Mouse (Mus musculus): ENCODE data around the gene Arhgap32.
"Not testable (repeated sequence)": the region's sequence is repeated elsewhere in the genome, so short reads cannot be mapped to it uniquely, and the experiment has no call there.

Arhgap32 gene

DNA sequence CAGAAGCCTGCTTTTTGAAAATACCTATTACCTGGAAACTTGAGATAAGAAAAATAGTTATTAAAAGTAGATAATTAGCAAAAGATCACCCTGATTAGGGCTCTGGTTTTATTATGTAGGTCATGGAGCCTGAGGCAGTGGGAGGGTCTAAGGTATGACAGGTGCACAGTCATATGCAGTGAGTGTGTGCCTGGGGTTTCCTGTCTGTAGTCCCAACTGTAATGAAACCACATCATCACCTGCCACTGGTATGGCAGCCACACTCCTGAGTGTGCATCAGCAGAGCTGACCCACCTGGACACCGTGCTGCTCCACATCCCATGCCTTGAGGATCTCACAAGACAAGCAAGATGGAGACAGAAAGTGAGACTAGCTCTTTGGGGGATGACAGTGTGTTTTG lies at the start of gene Arhgap32:
Gene Arhgap32, plus strand, starts transcription at position 351 of the 400 bp plus-strand sequence.
- DNase-seq (ENCODE audit: low spot score in 2 of 2): no peak

DNA sequence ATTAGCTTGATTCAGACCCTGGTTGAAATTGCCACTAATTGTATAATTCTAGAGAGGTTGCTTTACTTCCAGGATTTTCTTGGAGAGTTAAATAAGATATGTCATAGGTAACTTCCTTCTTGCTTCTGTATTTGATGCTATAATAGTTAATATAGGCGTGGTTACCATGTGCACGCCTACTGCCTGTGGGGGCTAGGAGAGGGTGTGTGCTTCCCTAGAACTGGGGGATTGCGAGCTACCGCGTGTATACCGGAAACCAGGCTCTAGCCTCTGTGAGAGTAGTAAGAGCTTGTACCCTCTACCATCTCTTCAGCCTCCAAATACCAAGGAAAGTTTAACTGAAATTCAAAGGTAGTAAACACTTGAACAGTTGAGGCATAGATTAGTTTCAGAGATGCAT lies 43.2 kb upstream of the Arhgap32 start:
- DNase-seq (ENCODE audit: low spot score in 2 of 2): no peak

DNA sequence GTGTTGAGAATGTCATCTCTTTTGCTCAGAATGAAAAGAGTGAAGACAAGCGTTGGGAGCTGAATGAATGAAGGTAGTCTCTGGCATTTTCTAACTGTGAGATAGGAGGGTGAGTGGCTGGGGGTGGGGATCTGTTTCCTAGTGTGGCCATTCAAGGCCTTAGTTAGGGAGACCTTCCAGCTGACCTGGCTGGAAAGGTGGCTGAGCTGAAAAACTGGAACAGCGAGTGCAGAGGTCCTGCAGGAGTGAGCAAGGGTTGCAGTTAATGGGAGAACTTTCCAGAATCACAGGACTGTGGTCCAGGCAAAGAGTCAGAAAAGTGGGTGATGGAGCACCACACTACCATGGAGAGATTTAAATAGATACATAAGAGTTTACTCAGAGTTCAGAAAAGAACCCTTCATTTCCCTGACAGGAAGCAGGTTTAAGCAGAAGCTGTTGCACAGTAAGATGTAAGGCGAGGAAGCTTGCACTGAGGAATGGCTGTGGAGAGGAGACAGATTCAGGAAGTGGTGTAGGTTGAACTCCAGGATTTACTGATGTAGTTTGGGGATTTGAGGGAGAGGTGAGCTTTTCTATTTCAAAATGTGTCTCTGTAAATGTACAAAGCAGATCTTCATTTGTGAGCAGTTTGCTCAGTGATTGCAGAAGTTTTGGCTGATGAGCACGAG lies 27.7 kb upstream of the Arhgap32 start:
- no peak for DNase-seq (ENCODE audit: low spot score in 2 of 2)

DNA sequence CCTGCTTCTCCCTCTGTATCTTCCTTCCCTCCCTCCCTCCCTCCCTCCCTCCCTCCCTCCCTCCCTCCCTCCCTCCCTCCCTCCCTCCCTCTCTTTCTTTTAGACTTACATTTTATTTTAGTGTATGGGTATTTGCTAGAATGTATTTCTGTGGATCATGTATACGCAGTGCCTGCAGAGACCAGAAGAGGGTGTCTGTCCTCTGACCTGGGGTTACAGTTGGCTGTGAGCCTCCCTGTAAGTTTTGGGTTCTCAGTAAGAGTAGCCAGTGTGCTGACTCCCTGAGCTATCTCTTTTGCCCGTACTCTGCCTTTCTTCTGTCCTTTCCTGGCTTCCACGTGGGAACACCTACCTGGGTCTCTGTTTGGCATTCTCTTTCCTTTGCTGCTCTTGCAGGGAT lies 27.1 kb upstream of the Arhgap32 start:
- no peak for DNase-seq (ENCODE audit: low spot score in 2 of 2)

DNA sequence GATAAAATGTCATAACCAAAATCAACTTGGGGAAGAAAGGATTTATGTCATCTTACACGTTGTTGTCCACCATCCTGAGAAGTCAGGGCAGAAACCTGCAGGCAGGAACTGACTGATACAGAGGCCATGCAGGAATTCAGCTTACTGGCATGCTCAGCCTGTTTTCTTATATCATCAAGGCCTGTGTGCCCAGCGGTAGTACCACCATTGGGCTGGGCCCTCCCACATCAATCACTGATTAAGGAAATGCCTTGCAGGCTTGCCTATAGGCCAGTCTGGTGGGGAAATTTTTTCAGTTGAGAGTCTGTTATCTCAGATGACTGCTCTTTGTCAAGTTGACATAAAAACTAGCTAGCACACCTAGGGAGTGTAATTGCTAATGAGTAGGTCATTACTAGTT lies 22.5 kb upstream of the Arhgap32 start:
- no peak for DNase-seq (ENCODE audit: low spot score in 2 of 2)

DNA sequence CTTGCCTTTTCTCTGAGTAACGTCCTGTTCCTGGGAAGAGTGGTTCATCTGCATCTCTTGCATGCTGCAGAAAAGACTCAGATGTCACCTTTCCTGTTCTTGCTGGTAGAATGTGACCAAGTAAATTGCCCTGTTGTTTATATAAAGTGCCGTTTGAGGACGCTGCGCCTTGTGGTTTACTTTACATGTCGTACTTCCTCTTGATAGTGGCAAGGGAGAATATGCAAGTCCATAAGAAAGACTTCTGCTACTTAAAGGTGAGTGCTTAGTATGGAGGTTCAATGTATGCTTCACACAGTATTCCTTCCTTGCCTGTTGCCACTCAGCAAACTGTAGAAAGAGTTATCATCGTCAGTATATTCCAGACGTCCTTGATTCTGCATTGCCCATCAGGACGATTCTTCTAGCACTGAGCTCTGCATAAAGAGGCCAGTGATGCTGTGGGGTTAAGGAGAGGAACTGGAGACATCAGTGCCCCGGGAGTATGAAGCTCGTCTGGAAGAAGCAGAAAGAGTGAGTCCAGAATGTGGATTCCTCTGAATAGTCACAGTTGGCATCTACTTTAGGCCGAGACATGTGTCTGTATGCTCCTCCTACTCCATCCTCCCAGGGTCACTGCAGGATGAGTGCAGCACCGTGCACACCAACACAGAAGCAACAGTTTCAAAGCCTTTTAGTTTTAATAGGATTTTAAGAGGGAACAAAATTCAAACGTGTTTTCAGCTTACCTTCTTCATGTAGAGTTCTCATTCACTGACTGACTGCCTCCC lies 21.4 kb upstream of the Arhgap32 start:
- DNase-seq (ENCODE audit: low spot score in 2 of 2): no peak

DNA sequence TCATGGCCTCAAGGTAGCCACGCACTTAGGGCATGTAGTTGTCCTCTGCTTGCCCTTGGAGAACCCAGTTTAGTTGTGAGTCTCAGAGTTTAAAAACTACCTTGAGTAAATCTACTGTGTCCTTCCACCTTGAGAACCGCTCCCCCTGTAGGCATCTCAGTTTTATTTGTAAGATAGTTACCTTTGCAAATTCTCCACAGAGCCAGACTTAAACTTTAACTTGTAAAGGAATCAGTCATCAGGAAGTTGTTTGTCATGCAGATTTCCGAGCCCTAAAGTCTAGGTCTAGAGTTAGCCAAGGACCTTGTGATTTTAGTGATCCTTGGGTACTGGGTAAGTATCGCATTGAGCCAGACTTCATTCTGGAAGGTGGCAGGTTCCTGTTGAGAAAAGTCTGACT lies 20.4 kb upstream of the Arhgap32 start:
- no peak for DNase-seq (ENCODE audit: low spot score in 2 of 2)

DNA sequence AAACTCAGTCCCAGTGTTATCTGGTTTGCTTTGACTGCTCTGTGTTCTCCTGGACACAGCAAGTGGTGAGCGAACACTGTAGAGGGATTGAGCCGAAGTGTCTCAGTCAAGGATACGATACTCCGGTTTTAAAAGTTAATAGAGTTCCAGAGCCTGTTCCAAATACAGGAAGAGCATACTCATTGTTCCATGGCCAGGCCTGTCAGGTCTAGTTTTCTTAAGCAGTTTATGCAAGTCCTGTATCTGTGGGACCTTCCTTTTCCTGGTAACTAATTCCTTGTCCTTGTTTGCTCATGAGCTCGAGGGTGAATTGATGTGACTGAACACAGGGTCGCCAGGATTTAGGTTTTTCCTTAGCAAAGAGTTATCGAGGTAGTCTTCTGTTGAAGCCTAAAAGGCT lies 19.4 kb upstream of the Arhgap32 start:
- DNase-seq (ENCODE audit: low spot score in 2 of 2): no peak

DNA sequence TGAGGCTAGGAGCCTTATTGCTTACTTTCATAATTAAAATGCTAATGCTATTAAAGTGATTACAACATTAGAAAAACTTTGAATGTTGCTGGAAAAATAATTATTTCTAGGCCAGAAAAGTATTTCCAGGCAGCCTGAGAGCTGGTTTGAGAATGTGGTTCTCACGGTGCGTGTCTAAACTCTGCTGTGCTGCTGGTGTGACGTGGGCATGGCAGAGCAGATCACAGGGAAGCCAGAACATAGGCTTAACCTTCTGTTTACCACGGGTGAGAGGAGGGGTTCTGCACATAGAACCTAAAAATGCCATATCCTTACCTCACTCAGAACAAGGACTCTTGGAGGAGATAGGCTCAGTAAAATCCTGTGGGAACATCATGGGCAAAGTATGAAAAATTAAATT lies 18.8 kb upstream of the Arhgap32 start:
- DNase-seq (ENCODE audit: low spot score in 2 of 2): no peak

DNA sequence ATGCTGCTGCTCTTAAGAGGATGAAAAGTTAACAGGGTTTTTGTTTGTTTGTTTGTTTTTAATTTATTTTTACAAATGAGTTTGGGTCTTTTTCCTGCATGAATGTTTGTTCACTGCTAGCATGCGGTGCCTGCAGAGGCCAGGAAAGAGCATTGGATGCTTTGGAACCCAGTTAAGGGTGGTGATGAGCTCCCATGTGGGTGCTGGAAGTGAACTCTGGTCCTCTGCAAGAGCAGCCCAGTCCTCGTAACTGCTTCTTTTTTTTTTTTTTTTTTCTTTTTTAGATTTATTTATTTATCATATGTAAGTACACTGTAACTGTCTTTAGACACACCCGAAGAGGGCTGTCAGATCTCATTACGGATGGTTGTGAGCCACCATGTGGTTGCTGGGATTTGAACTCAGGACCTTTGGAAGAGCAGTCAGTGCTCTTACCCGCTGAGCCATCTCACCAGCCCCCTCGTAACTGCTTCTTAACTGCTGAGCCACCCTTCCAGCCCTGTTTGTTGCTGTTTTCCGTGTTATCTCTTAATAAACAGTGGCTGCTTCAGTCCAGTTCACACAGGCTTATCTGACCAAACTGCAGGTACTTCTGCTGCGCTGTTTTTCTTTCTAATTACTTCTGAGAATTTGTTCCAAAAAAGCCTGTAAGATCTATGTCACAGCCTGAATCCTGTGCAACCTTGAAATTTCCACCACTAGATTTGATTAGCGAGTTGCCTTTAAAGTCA lies 17.3 kb upstream of the Arhgap32 start:
- DNase-seq (ENCODE audit: low spot score in 2 of 2): no peak

DNA sequence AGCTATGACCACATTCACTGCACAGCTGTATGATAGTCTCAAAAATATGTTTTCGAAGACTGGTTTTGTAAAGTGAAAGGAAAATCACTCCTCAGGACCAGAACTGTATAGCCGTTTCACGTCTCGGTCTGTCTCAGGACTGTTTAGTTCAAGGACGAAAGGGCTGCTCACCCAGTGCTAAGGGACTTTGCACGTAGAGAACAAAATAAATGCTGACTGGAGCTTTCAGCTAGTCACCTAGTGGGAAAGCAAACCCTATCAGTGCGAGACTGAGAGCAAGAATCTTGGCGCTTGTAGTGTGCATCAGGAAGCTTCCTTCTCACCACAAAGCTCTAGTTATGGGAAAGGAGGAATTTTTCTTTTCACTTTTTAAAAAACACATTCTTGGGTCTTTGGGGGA lies 15.4 kb upstream of the Arhgap32 start:
- no peak for DNase-seq (ENCODE audit: low spot score in 2 of 2)

DNA sequence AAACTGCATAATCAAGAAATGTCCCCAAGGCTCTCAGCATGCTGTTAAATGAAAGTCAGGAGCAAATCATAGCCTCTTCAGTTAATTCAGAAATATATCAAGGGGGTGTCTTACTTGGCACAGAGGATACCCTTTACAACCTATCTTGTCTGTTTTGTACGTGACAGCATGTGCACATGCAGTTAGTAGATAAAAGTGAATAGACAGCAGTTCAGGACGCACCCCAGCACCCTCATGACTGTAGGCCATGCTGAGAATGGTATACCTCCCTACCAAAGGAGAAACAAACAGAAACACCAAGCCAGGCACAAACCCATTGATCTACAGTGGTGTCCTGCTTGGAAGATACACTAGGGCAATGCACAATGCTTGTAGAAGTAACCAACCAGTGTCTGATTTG lies 14.4 kb upstream of the Arhgap32 start:
- DNase-seq (ENCODE audit: low spot score in 2 of 2): no peak

DNA sequence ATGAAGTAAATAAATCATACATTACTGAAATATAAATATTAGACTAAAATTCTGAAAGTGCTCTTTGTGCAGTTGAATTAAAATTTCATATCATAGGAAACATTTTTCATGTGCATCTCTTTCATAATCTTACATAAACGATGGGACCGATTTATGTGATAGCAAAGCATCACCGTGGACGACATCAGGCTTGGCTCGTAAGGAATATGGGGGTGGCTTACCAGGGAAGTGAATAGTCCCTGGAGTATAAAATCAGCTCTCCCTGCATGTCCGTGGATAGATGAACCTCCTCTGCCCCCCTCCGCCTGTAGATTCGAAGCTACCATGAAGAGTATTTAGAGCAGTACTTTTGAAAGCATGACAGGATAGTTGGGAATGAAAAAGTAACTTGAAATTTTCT lies 11.3 kb upstream of the Arhgap32 start:
- DNase-seq (ENCODE audit: low spot score in 2 of 2): no peak

DNA sequence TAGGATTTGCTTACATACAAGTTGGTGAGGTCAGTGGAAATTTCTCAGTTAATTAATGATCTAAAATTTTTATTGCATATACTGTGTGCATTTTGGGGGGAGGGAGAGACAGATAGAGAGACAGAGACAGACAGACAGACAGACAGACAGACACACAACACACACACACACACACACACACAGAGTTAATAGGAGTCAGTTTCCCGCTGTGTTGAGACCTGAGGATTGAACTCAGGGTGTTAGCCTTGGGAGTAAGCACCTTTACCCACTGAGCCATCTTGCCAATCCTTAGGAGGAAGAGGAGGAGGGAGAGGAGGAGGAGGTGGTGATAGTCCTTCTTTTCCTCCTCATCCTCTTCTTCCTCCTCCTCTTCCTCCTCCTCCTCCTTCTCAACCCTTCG lies 5.6 kb upstream of the Arhgap32 start:
- no peak for DNase-seq (ENCODE audit: low spot score in 2 of 2)

DNA sequence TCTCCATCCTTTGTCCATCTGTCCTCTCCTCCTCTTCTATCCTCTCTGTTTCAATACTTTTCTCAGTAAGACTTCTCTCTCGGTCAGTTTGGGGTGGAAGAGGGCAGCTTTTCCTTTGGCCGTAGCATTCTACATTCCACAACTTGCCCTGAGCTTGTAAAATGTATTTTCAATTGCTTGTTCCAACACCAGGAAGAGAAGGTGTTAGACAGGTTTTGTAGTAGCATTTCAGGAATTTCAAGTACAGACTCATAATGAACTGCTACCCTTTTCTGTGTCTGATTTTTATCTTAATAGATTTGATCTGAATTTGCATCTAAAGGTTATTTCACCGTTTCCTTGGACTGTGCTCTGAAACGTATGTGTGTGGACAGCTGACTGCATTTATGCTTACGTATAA lies 336 bp downstream of the Arhgap32 start:
- DNase-seq (ENCODE audit: low spot score in 2 of 2): no peak

DNA sequence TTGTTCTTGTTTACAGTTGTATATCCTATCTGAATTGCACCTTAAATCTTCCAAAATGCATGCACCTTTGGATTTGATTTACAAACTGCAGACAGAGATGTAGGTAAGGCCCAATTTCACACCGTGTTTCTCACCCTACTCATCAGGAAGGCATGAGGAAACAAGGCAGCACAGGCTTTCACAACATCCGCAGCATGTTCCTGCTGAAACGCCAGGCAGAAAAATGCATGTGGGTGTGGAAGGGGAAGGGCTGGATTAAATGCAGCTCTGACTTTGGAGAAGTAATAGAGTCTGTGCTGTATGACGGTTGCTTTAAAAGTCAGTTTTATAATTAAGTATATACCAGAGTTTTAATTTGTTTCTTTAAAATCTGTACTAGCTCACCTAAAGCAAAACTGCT lies 1.9 kb downstream of the Arhgap32 start:
- no peak for DNase-seq (ENCODE audit: low spot score in 2 of 2)

DNA sequence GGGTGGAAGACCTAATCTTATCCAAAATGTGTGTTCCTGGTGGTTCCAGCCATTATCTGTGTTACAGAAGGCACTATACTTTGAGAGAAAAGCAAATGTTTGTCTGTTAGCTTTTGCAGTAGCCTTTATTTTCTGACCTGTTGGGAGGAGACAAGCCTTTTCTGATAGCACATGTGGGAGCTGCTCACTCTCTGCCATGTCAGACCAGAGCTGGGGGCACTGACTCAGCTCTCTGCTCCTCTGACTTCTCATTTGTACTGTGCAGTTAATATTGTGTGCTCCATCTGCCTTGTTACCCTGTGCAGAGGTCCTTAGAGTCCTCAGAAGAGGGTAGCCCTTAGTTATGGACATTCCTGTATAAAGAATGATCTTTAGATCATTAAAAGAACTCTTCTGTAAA lies 2.5 kb downstream of the Arhgap32 start:
- DNase-seq (ENCODE audit: low spot score in 2 of 2): no peak

DNA sequence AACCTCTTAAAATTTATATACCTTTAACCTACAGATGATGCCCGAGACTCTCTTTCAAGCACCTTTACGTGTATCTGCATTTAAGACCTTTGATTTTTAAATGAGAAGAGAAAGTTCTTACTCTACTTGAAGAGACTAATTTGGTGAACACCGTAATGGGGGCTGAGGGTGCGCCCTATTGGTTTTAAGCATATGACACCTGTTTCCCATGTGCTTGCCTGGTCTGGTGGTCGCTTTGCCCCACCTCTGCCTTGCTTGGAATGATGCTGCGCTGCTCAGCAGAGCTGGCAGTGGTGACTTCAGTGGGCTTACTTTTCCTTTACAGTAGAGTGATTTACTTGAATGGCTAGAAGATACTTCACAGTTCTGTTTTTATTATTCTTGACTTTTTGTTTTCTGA lies 3.6 kb downstream of the Arhgap32 start:
- DNase-seq (ENCODE audit: low spot score in 2 of 2): no peak

DNA sequence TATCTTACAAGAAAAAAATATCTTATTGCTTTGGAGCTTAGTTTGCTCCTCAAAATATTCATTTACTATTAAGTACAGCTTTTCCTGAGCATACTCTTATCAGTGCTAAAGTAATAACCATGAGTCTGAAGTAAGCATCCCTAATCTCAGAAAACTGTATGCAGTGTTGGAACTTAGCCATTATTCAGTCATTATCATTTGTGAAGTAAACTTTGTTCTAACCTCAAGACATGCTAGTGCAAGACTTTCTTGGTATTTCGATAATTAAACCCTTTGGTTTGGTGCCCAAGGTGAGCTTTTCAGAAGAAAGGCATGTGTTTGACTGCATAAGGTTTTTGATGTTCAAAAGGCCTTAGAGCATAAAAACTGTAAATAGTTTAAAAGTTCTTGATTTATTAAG lies 4.2 kb downstream of the Arhgap32 start:
- DNase-seq (ENCODE audit: low spot score in 2 of 2): no peak

DNA sequence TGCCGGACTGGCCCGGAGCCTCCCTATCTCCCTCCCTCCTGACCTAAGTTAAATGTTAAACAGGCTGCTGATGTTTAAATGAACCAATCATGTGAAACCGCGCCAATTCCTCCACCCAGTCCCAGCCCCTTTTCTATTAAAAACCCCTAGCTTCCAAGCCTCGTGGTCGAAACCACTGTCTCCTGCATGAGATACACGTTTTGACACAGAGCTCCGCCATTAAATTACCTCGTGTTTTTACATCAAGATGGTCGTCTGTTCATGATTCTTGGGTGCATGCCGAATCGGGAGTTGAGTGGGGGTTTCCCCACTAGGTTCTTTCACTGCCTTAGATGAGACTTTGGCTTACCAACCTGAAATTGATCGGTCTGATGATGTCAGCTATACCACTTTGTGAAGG lies 5.3 kb downstream of the Arhgap32 start:
- DNase-seq (ENCODE audit: low spot score in 2 of 2): not testable (repeated sequence)

DNA sequence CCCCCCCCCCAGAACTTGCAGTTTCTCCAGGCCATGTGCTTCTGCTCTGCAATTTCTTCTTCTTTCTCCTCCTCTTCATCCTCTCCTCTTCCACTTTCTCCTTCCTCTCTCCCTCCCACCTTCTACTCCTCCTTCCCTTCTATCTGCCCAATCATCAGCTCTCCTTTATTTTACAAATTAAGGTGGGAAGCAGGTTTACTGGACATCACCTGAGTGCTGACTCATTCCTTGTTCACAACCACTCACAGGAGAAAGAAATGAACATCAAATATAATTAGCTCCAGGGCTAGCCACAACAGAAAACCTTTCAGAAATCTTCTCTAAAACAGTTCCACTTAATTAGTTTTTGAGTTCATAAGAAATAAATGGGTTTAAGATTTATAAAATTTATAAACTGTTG lies 20.3 kb downstream of the Arhgap32 start:
- no peak for DNase-seq (ENCODE audit: low spot score in 2 of 2)

DNA sequence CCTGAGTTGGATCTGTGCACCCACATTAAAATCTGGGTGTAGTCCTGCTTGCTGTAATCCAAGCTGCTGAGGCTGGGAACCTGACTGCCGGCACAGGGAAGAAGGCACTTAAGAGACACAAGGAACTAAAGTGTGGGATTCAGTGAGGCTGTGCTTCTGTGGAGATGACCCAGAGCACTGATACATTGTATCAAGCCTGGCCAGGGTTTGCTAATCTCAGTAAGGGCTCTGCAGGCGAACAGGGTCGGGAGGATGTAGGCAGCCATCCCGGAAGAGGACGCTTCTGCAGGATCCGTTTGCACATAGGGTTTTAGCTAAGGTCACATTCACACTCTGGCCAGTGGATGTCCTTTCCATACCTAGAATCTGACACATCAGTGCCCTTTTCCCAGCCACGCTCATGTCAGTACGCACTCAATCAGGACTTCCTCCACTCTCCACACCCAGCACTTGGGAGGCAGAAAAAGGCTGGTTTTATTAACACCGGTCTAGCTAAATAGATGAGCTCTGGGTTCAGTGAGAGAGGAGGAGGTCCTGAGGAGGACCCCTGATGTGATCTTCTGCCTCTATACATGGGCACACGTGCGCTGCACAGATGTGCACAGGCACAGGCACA lies 20.9 kb downstream of the Arhgap32 start:
- DNase-seq (ENCODE audit: low spot score in 2 of 2): no peak
